Mouse (Mus musculus) ES-Bruce4 (cell line): ENCODE data around the gene Slc38a8. TPM values are rescaled to one million over a fixed set of nuclear protein-coding genes. Genes with fewer than 3 reads are reported as not detected.
A peak's percentile ranks its signal among the peaks of the same experiment; 100 is the strongest.

Experiments
- H3K27ac ChIP-seq: 2 replicates; pipeline ENCODE4 v1.5.1; 2012; ENCODE audit warnings: low read length, inconsistent platforms; ENCODE audit not compliant: insufficient read depth
- H3K27me3 ChIP-seq: 2 replicates; pipeline ENCODE4 v1.6.1; 2012; ENCODE audit warnings: mild to moderate bottlenecking, low read length, inconsistent platforms; ENCODE audit not compliant: control insufficient read depth, poor library complexity, insufficient read depth, severe bottlenecking
- H3K36me3 ChIP-seq: 2 replicates; pipeline ENCODE4 v1.6.1; 2012; ENCODE audit warnings: inconsistent platforms, mild to moderate bottlenecking, low read length, moderate library complexity; ENCODE audit not compliant: control insufficient read depth, poor library complexity, insufficient read depth, severe bottlenecking
- H3K4me1 ChIP-seq: one replicate; pipeline ENCODE4 v1.8.1; 2011; ENCODE audit warnings: low read length; ENCODE audit not compliant: control insufficient read depth, insufficient read depth
- H3K4me3 ChIP-seq: 2 replicates; pipeline ENCODE4 v1.5.1; 2011; ENCODE audit warnings: low read depth, mild to moderate bottlenecking, low read length
- H3K9ac ChIP-seq: 2 replicates; pipeline ENCODE4 v1.6.1; 2012; ENCODE audit warnings: low read depth, mild to moderate bottlenecking, inconsistent platforms; ENCODE audit not compliant: poor library complexity, severe bottlenecking
- H3K9me3 ChIP-seq: replicated peaks from 2 replicates; pipeline ENCODE4 v1.6.1; 2012; ENCODE audit warnings: mild to moderate bottlenecking, low read length, inconsistent platforms; ENCODE audit not compliant: control insufficient read depth, poor library complexity, insufficient read depth, severe bottlenecking
- CTCF ChIP-seq: IDR thresholded peaks from one replicate; pipeline ENCODE4 v1.8.1; 2011; ENCODE audit warnings: low read depth, low read length
- EP300 ChIP-seq: IDR thresholded peaks from 2 replicates; pipeline ENCODE4 v1.6.1; 2011; ENCODE audit warnings: low read depth, low read length; ENCODE audit not compliant: insufficient read depth
- POLR2A ChIP-seq: IDR thresholded peaks from one replicate; pipeline ENCODE4 v1.8.1; 2011; ENCODE audit warnings: low read length; ENCODE audit not compliant: insufficient read depth
- polyA plus RNA-seq: library from polyadenylated mRNA; stranded (reverse); fragments of >200 nt; gene quantifications from 2 replicates; pipeline ENCODE4 v1.2.4, GENCODE M21; 2011; ENCODE audit warnings: low read depth; ENCODE audit not compliant: missing spikeins, insufficient read depth, insufficient read length

The Slc38a8 gene
- polyA plus RNA-seq, 1 experiment = not detected

- H3K4me3 ChIP-seq = no peak overlapping the region
- TF ChIP-seq POLR2A (no peak), EP300 (no peak), CTCF (no peak)
- H3K9me3 ChIP-seq = no peaks in the 10 kb centered on the region
- peaks cover 63% of the 10 kb centered on the region for H3K36me3 ChIP-seq
- peaks cover 6% of the 10 kb centered on the region for H3K4me1 ChIP-seq
- no peak overlapping the region for H3K9ac ChIP-seq
- H3K27ac ChIP-seq = peak overlapping the region; percentile 81
- H3K27me3 ChIP-seq = no peaks in the 10 kb centered on the region
Measured at GRCm38 (mm10) chr8:119514940-119515339, 13.4 kb upstream of the Slc38a8 start.

- Histone ChIP-seq H3K27me3 (no peaks in the 10 kb centered on the region), H3K4me3 (no peak overlapping the region), H3K27ac (no peak overlapping the region), H3K9me3 (no peaks in the 10 kb centered on the region), H3K4me1 (peaks cover 6% of the 10 kb centered on the region), H3K36me3 (peaks cover 65% of the 10 kb centered on the region), H3K9ac (no peak overlapping the region)
- TF ChIP-seq EP300 = no peak
Measured at GRCm38 (mm10) chr8:119513405-119513804, 11.9 kb upstream of the Slc38a8 start.

GRCm38 (mm10) chr8:119511722-119512121 lies 10.2 kb upstream of the Slc38a8 start:
- no peaks in the 10 kb centered on the region for H3K9me3 ChIP-seq
- peaks cover 6% of the 10 kb centered on the region for H3K4me1 ChIP-seq
- no peak overlapping the region for H3K4me3 ChIP-seq
- no peak overlapping the region for H3K27ac ChIP-seq
- H3K36me3 ChIP-seq = peaks cover 63% of the 10 kb centered on the region
- H3K27me3 ChIP-seq = no peaks in the 10 kb centered on the region
- no peak overlapping the region for H3K9ac ChIP-seq
- TF ChIP-seq POLR2A (no peak), CTCF (no peak), EP300 (no peak)

- TF ChIP-seq POLR2A (no peak), EP300 (no peak), CTCF (no peak)
- no peaks in the 10 kb centered on the region for H3K9me3 ChIP-seq
- peaks cover 63% of the 10 kb centered on the region for H3K36me3 ChIP-seq
- H3K27me3 ChIP-seq = no peaks in the 10 kb centered on the region
- no peak overlapping the region for H3K27ac ChIP-seq
- no peak overlapping the region for H3K9ac ChIP-seq
- H3K4me1 ChIP-seq = peaks cover 2% of the 10 kb centered on the region
- H3K4me3 ChIP-seq = no peak overlapping the region
Measured at GRCm38 (mm10) chr8:119510471-119510870, 9.0 kb upstream of the Slc38a8 start.

- TF ChIP-seq CTCF (no peak), EP300 (no peak), POLR2A (no peak)
- H3K9ac ChIP-seq = no peak overlapping the region
- no peak overlapping the region for H3K4me3 ChIP-seq
- peaks cover 32% of the 10 kb centered on the region for H3K36me3 ChIP-seq
- no peak overlapping the region for H3K27ac ChIP-seq
- H3K9me3 ChIP-seq = no peaks in the 10 kb centered on the region
- no peaks in the 10 kb centered on the region for H3K27me3 ChIP-seq
- peaks cover 7% of the 10 kb centered on the region for H3K4me1 ChIP-seq
Measured at GRCm38 (mm10) chr8:119506106-119506505, 4.6 kb upstream of the Slc38a8 start.

GRCm38 (mm10) chr8:119505488-119505887 lies 4.0 kb upstream of the Slc38a8 start:
- Histone ChIP-seq H3K9me3 (no peaks in the 10 kb centered on the region), H3K4me1 (peaks cover 7% of the 10 kb centered on the region), H3K9ac (no peak overlapping the region), H3K36me3 (peaks cover 26% of the 10 kb centered on the region), H3K27ac (no peak overlapping the region), H3K27me3 (no peaks in the 10 kb centered on the region), H3K4me3 (no peak overlapping the region)
- TF ChIP-seq POLR2A = no peak
- TF ChIP-seq CTCF = no peak
- no peak for TF ChIP-seq EP300

- no peak overlapping the region for H3K4me3 ChIP-seq
- no peaks in the 10 kb centered on the region for H3K9me3 ChIP-seq
- no peak for TF ChIP-seq EP300
- no peak for TF ChIP-seq POLR2A
- TF ChIP-seq CTCF = no peak
- H3K36me3 ChIP-seq = peaks cover 5% of the 10 kb centered on the region
- H3K4me1 ChIP-seq = peaks cover 7% of the 10 kb centered on the region
- no peaks in the 10 kb centered on the region for H3K27me3 ChIP-seq
- H3K9ac ChIP-seq = no peak overlapping the region
- H3K27ac ChIP-seq = no peak overlapping the region
Measured at GRCm38 (mm10) chr8:119503191-119503767, 1.8 kb upstream of the Slc38a8 start.
